Mouse (Mus musculus) neural tube, embryonic 11.5 days (tissue): Measurements from ENCODE around the gene Jph2. TPM values are rescaled to one million over a fixed set of nuclear protein-coding genes. Genes with fewer than 3 reads are reported as not detected.

Experiments
- ATAC-seq: fragments of 200-750 bp; cut with Nextera tagmentation; 2 replicates; pipeline ENCODE4 v1.8.0; 2017; ENCODE audit warnings: moderate number of reproducible peaks, mild to moderate bottlenecking, moderate TSS enrichment, moderate library complexity; ENCODE audit not compliant: insufficient read depth, low FRiP score, low TSS enrichment
- DNase-seq: peaks from one replicate; pipeline ENCODE4 v3.0.0-alpha.2; 2015; ENCODE audit warnings: low spot score
- H3K27ac ChIP-seq: fragments of 300-500 bp; sonication (generic); 2 replicates; pipeline ENCODE4 v1.5.1; 2014; ENCODE audit warnings: low read depth, mild to moderate bottlenecking, low read length
- H3K27me3 ChIP-seq: fragments of 300-500 bp; sonication (generic); 2 replicates; pipeline ENCODE4 v1.6.1; 2014; ENCODE audit warnings: mild to moderate bottlenecking, low read length, mixed read lengths; ENCODE audit not compliant: control insufficient read depth, insufficient read depth
- H3K36me3 ChIP-seq: fragments of 300-500 bp; sonication (generic); 2 replicates; pipeline ENCODE4 v1.6.1; 2014; ENCODE audit warnings: mild to moderate bottlenecking, low read length, moderate library complexity, mixed read lengths; ENCODE audit not compliant: control insufficient read depth, insufficient read depth
- H3K4me1 ChIP-seq: fragments of 300-500 bp; sonication (generic); 2 replicates; pipeline ENCODE4 v1.6.1; 2014; ENCODE audit warnings: low read length, mixed read lengths; ENCODE audit not compliant: control insufficient read depth, insufficient read depth
- H3K4me2 ChIP-seq: fragments of 300-500 bp; sonication (generic); 2 replicates; pipeline ENCODE4 v1.6.1; 2014; ENCODE audit warnings: low read depth, mild to moderate bottlenecking, moderate library complexity
- H3K4me3 ChIP-seq: fragments of 300-500 bp; sonication (generic); 2 replicates; pipeline ENCODE4 v1.5.1; 2014; ENCODE audit warnings: low read depth, low read length
- H3K9ac ChIP-seq: fragments of 300-500 bp; sonication (generic); 2 replicates; pipeline ENCODE4 v1.6.1; 2014; ENCODE audit warnings: mild to moderate bottlenecking, low read length
- H3K9me3 ChIP-seq: fragments of 300-500 bp; sonication (generic); 2 replicates; pipeline ENCODE4 v1.6.1; 2016; ENCODE audit warnings: low read length; ENCODE audit not compliant: control insufficient read depth
- whole genome bisulfite sequencing: fragments of 180-500 bp; shearing (Covaris S2); extraction: QIAGEN DNeasy Blood & Tissue Kit; methylation state at CpG from one replicate; pipeline ENCODE4 v1.1.7; 2014; 5-methylcytosine and 5-hydroxymethylcytosine counted together
- polyA plus RNA-seq: library from polyadenylated mRNA; unstranded; fragments of >200 nt; fragmentation: Nextera tagmentation; extraction: Ambion mirVana; gene quantifications from 2 replicates; pipeline ENCODE4 v1.2.1, GENCODE M21; 2014

Gene Jph2
- polyA plus RNA-seq, 1 experiment from 2014 or later, result 0.52 TPM

DNA sequence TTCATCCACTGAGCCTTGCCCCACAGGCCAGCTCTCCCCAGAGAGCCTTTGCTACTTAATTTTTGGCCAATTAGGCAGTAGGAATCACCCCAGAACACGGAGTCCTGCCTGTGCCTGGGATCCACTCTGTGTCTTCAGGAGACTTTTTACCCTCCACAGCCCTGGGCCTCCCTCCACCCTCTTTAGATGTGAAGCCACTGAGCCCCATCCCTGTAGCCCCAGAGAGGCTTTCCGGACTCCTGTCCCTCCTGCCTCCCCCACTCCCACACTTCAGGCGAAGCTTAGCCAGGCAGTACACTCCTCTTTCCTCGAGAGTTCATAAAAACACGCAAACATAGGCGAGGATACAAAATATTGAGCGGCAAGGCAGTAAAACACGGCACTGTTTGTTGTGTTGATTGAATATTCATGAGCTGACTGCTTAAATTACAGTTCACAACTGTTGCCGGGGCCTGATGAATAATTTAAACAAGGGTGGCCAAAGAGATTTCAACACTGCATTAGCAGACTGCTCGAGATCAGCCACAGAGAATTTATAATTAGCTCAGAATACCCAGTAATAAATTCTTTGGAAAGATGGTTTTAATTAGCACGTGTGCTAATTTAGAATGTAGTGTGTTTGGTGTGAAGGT is 100.7 kb downstream of the Jph2 start:
- H3K36me3 ChIP-seq, result no peaks in the 10 kb centered on the region
- no peak overlapping the region for H3K4me2 ChIP-seq
- no peaks in the 10 kb centered on the region for H3K27me3 ChIP-seq
- H3K9me3 ChIP-seq, result no peaks in the 10 kb centered on the region
- peak; percentile 43 for DNase-seq
- no peak overlapping the region for H3K27ac ChIP-seq
- no peak overlapping the region for H3K4me3 ChIP-seq
- peaks cover 13% of the 10 kb centered on the region for H3K4me1 ChIP-seq
- H3K9ac ChIP-seq, result no peak overlapping the region
- ATAC-seq, result peak; percentile 78
- WGBS, result 38% methylated on average over 11 of the region's 11 CpGs

DNA sequence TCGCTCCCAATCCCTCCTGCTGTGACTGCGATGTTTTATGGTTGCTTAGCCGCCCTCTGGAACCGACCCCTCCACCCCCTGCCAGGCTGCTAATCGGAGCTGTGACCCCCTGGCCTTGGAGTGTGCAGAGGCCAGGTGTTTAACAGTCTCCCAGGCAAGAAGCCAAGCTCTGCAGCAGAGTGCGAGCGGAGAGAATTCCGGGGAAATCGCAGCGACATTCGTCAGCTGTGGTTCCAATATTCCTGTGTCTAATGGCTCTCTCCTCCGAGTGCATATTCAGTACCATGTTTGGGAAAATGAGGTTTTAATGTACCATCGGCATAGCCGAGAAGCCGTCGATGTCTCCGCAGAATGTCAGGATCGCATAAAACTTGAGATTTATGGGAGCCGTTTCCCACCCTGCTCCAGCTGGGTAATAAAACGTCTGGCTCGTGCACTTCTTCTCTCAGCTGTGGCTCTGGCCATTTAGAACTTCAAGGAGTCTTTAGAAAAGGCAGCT is 108.9 kb downstream of the Jph2 start:
- no peak overlapping the region for H3K9ac ChIP-seq
- H3K36me3 ChIP-seq, result no peaks in the 10 kb centered on the region
- no peaks in the 10 kb centered on the region for H3K9me3 ChIP-seq
- H3K4me3 ChIP-seq, result no peak overlapping the region
- 3% methylated on average over 21 of the region's 21 CpGs for WGBS
- H3K4me1 ChIP-seq, result peaks cover 15% of the 10 kb centered on the region
- H3K27ac ChIP-seq, result 0 out of 2 replicates have a peak overlapping the region, but pooled peaks have one; percentile 17
- H3K4me2 ChIP-seq, result peak overlapping the region; percentile 30
- peaks cover 21% of the 10 kb centered on the region for H3K27me3 ChIP-seq
- peak; percentile 66 for DNase-seq
- peak; percentile 77 for ATAC-seq

Other genes with a start within 250 kb of the Jph2 start
- gene Tox2, start 194.9 kb downstream of the Jph2 start, polyA plus RNA-seq, result 18.0 and 20.3 TPM in 2 replicates
- gene Oser1, start 26.7 kb upstream of the Jph2 start, polyA plus RNA-seq, result 85.4 and 86.7 TPM in 2 replicates
- gene Gdap1l1, start 40.5 kb upstream of the Jph2 start, polyA plus RNA-seq, result 50.4 and 53.8 TPM in 2 replicates
- gene Fitm2, start 74.6 kb upstream of the Jph2 start, polyA plus RNA-seq, result 12.7 and 13.9 TPM in 2 replicates
- 0.28 and 0.37 TPM in 2 replicates for gene R3hdml, start 94.3 kb upstream of the Jph2 start, polyA plus RNA-seq
- not detected in 2 replicates for gene Hnf4a, start 108.8 kb upstream of the Jph2 start, polyA plus RNA-seq
- gene Ttpal, start 204.3 kb upstream of the Jph2 start, polyA plus RNA-seq, result 46.4 and 47.3 TPM in 2 replicates
- gene Serinc3, start 247.1 kb upstream of the Jph2 start, polyA plus RNA-seq, result 33.3 and 34.4 TPM in 2 replicates